Mouse (Mus musculus) intestine, embryonic 16.5 days (tissue): ENCODE measurements at regions not wholly inside any gene's neighbourhood (a gene's known extent, or its start where the extent isn't known, plus 50 kb on each side); places are given as distances from the start of the nearest gene placed in this dataset.

Experiments
- ATAC-seq: fragments of 200-750 bp; cut with Nextera tagmentation; 2 replicates; pipeline ENCODE4 v1.8.0; 2017; ENCODE audit warnings: moderate TSS enrichment, moderate library complexity
- H3K27ac ChIP-seq: fragments of 300-500 bp; sonication (generic); 2 replicates; pipeline ENCODE4 v1.5.1; 2014; ENCODE audit warnings: mild to moderate bottlenecking, low read length
- H3K27me3 ChIP-seq: fragments of 300-500 bp; sonication (generic); replicated peaks from 2 replicates; pipeline ENCODE4 v1.6.1; 2014; ENCODE audit warnings: low read length, control low read depth, mixed read lengths; ENCODE audit not compliant: control insufficient read depth, insufficient read depth
- H3K36me3 ChIP-seq: fragments of 300-500 bp; sonication (generic); 2 replicates; pipeline ENCODE4 v1.6.1; 2014; ENCODE audit warnings: low read length, control low read depth; ENCODE audit not compliant: control insufficient read depth, insufficient read depth
- H3K4me1 ChIP-seq: fragments of 300-500 bp; sonication (generic); 2 replicates; pipeline ENCODE4 v1.6.1; 2014; ENCODE audit warnings: low read length, control low read depth, mixed read lengths; ENCODE audit not compliant: control insufficient read depth, insufficient read depth
- H3K4me2 ChIP-seq: fragments of 300-500 bp; sonication (generic); 2 replicates; pipeline ENCODE4 v1.6.1; 2014; ENCODE audit warnings: low read depth, low read length, control low read depth
- H3K4me3 ChIP-seq: fragments of 300-500 bp; sonication (generic); 2 replicates; pipeline ENCODE4 v1.5.1; 2014; ENCODE audit warnings: mild to moderate bottlenecking, low read length
- H3K9ac ChIP-seq: fragments of 300-500 bp; sonication (generic); 2 replicates; pipeline ENCODE4 v1.6.1; 2014; ENCODE audit warnings: low read depth, low read length
- H3K9me3 ChIP-seq: fragments of 300-500 bp; sonication (generic); 2 replicates; pipeline ENCODE4 v1.6.1; 2016; ENCODE audit warnings: low read length, control low read depth; ENCODE audit not compliant: control insufficient read depth
- WGBS: fragments of 180-500 bp; shearing (Covaris S2); extraction: QIAGEN DNeasy Blood & Tissue Kit; methylation state at CpG from one replicate; pipeline ENCODE4 v1.1.7; 2014; 5-methylcytosine and 5-hydroxymethylcytosine counted together

- no peak for ATAC-seq
- Histone ChIP-seq H3K9ac (no peak overlapping the region), H3K4me2 (no peak overlapping the region), H3K27me3 (no peaks in the 10 kb centered on the region), H3K4me3 (no peak overlapping the region), H3K27ac (no peak overlapping the region), H3K36me3 (no peaks in the 10 kb centered on the region), H3K4me1 (no peaks in the 10 kb centered on the region), H3K9me3 (no peaks in the 10 kb centered on the region)
- 67% methylated on average over 1 of the region's 1 CpGs for WGBS
Observed at GRCm38 (mm10) chr15:60431916-60432315, 415.5 kb upstream of the 4933412E24Rik start.

DNA sequence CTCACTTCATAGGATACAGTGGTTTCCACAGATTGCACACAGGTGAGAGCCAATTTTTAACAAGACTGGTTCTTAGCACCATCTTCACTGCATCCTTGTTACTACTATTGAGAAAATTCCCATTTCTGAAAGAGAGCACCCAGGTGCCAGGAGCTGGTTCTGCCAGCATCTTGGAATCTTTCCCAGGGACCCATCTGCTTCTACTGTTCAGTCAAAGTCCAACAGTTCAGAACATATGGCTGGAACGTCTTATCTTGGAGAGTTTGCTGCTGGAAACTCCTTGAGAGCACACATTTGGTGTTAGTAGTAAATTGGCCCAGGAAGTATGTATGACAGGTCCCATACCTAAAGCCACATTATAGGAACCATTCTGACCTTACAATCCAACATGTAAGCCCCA is 402.7 kb upstream of the 4933412E24Rik start:
- no peak overlapping the region for H3K27ac ChIP-seq
- H3K4me1 ChIP-seq, result no peaks in the 10 kb centered on the region
- no peak for ATAC-seq
- H3K9ac ChIP-seq, result no peak overlapping the region
- no peaks in the 10 kb centered on the region for H3K27me3 ChIP-seq
- no peaks in the 10 kb centered on the region for H3K9me3 ChIP-seq
- WGBS, result 53% methylated on average over 1 of the region's 1 CpGs
- no peak overlapping the region for H3K4me2 ChIP-seq
- no peaks in the 10 kb centered on the region for H3K36me3 ChIP-seq
- H3K4me3 ChIP-seq, result no peak overlapping the region

- no peak for ATAC-seq
- WGBS, result 68% methylated on average over 7 of the region's 7 CpGs
- no peaks in the 10 kb centered on the region for H3K36me3 ChIP-seq
- H3K4me1 ChIP-seq, result no peaks in the 10 kb centered on the region
- no peak overlapping the region for H3K27ac ChIP-seq
- H3K27me3 ChIP-seq, result no peaks in the 10 kb centered on the region
- H3K4me3 ChIP-seq, result no peak overlapping the region
- no peak overlapping the region for H3K9ac ChIP-seq
- H3K4me2 ChIP-seq, result no peak overlapping the region
- no peaks in the 10 kb centered on the region for H3K9me3 ChIP-seq
Observed at GRCm38 (mm10) chr15:60392267-60392666, 375.9 kb upstream of the 4933412E24Rik start.

GRCm38 (mm10) chr15:60390336-60390735 is 373.9 kb upstream of the 4933412E24Rik start:
- Histone ChIP-seq H3K4me1 (no peaks in the 10 kb centered on the region), H3K27me3 (no peaks in the 10 kb centered on the region), H3K9ac (no peak overlapping the region), H3K36me3 (no peaks in the 10 kb centered on the region), H3K9me3 (no peaks in the 10 kb centered on the region), H3K4me2 (no peak overlapping the region), H3K27ac (no peak overlapping the region), H3K4me3 (no peak overlapping the region)
- no peak for ATAC-seq
- WGBS, result 86% methylated on average over 1 of the region's 1 CpGs

- Histone ChIP-seq H3K36me3 (no peaks in the 10 kb centered on the region), H3K4me2 (no peak overlapping the region), H3K9me3 (no peaks in the 10 kb centered on the region), H3K4me3 (no peak overlapping the region), H3K9ac (no peak overlapping the region), H3K27me3 (no peaks in the 10 kb centered on the region), H3K4me1 (no peaks in the 10 kb centered on the region), H3K27ac (no peak overlapping the region)
- no peak for ATAC-seq
- 80% methylated on average over 2 of the region's 2 CpGs for WGBS
Observed at GRCm38 (mm10) chr15:60387962-60388361, 371.5 kb upstream of the 4933412E24Rik start.
